Mouse (Mus musculus): ENCODE measurements at regions not wholly inside any gene's neighbourhood (a gene's known extent, or its start where the extent isn't known, plus 50 kb on each side); places are given as distances from the start of the nearest gene placed in this dataset.

GRCm38 (mm10) chr2:45736278-45736677 is 619.1 kb upstream of the Zeb2 start:
- no peaks in the 10 kb centered on the region for H3K4me1 ChIP-seq (replicated peaks)
- no peak overlapping the region for H3K9ac ChIP-seq
- no peaks in the 10 kb centered on the region for H3K9me3 ChIP-seq (replicated peaks)
- no peak for ATAC-seq (ENCODE audit: insufficient number of reproducible peaks, low FRiP score)
- no peaks in the 10 kb centered on the region for H3K36me3 ChIP-seq
- H3K27ac ChIP-seq (ENCODE audit: poor library complexity, severe bottlenecking) = no peak overlapping the region
- no peak overlapping the region for H3K4me2 ChIP-seq
- no peak overlapping the region for H3K4me3 ChIP-seq
- H3K27me3 ChIP-seq (replicated peaks) = no peaks in the 10 kb centered on the region
- 59% methylated on average over 2 of the region's 2 CpGs for WGBS

- 60% methylated on average over 4 of the region's 4 CpGs for WGBS
- ATAC-seq (ENCODE audit: insufficient number of reproducible peaks, low FRiP score) = no peak
Measured at GRCm38 (mm10) chr2:45713997-45714396, 596.8 kb upstream of the Zeb2 start.

GRCm38 (mm10) chr2:45707026-45707425 is 589.8 kb upstream of the Zeb2 start:
- no peaks in the 10 kb centered on the region for H3K27me3 ChIP-seq (replicated peaks)
- H3K4me2 ChIP-seq = no peak overlapping the region
- H3K27ac ChIP-seq (ENCODE audit: poor library complexity, severe bottlenecking) = no peak overlapping the region
- H3K36me3 ChIP-seq = no peaks in the 10 kb centered on the region
- H3K9me3 ChIP-seq (replicated peaks) = no peaks in the 10 kb centered on the region
- ATAC-seq (ENCODE audit: insufficient number of reproducible peaks, low FRiP score) = no peak
- H3K4me3 ChIP-seq = no peak overlapping the region
- H3K4me1 ChIP-seq (replicated peaks) = no peaks in the 10 kb centered on the region; the same call in 1 of the 2 replicates
- H3K9ac ChIP-seq = no peak overlapping the region

More at GRCm38 (mm10) chr2:45713997-45714396, 596.8 kb upstream of the Zeb2 start:
- H3K4me3 ChIP-seq = no peak overlapping the region
- no peak overlapping the region for H3K4me2 ChIP-seq
- H3K27ac ChIP-seq (ENCODE audit: poor library complexity, severe bottlenecking) = no peak overlapping the region
- no peaks in the 10 kb centered on the region for H3K36me3 ChIP-seq
- H3K9me3 ChIP-seq (replicated peaks) = no peaks in the 10 kb centered on the region
- no peaks in the 10 kb centered on the region for H3K27me3 ChIP-seq (replicated peaks)
- H3K4me1 ChIP-seq (replicated peaks) = no peaks in the 10 kb centered on the region
- no peak overlapping the region for H3K9ac ChIP-seq

DNA sequence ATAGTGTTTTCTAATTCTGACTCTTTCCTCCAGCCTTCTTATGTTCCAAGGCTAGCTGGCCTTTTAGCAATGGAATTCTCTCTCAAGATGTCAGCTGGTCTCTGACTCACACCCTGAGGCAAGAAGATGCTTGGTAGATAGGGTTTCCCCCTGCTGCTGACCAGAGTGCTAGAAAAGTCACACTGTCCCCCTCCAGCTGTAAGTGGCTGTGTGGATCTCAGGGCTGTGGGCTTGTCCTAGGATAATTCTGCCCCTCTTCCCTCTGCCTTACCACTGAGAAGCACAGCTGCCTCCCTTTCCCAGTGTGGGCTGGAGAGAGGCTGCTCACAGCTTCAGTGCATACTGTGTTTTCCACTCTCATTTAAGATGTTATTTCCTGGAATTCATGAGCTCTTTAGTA is 585.3 kb upstream of the Zeb2 start:
- no peaks in the 10 kb centered on the region; the same call in 1 of the 2 replicates for H3K4me1 ChIP-seq (replicated peaks)
- H3K9ac ChIP-seq = no peak overlapping the region
- no peaks in the 10 kb centered on the region for H3K27me3 ChIP-seq (replicated peaks)
- H3K27ac ChIP-seq (ENCODE audit: poor library complexity, severe bottlenecking) = no peak overlapping the region
- H3K4me2 ChIP-seq = no peak overlapping the region
- no peak overlapping the region for H3K4me3 ChIP-seq
- ATAC-seq (ENCODE audit: insufficient number of reproducible peaks, low FRiP score) = no peak
- H3K9me3 ChIP-seq (replicated peaks) = no peaks in the 10 kb centered on the region
- no peaks in the 10 kb centered on the region for H3K36me3 ChIP-seq

GRCm38 (mm10) chr2:45700578-45700977 is 583.4 kb upstream of the Zeb2 start:
- no peaks in the 10 kb centered on the region for H3K27me3 ChIP-seq (replicated peaks)
- WGBS = 82% methylated on average over 1 of the region's 1 CpGs
- H3K27ac ChIP-seq (ENCODE audit: poor library complexity, severe bottlenecking) = no peak overlapping the region
- no peak overlapping the region for H3K4me3 ChIP-seq
- H3K4me1 ChIP-seq (replicated peaks) = no peaks in the 10 kb centered on the region; the same call in 1 of the 2 replicates
- no peaks in the 10 kb centered on the region for H3K36me3 ChIP-seq
- ATAC-seq (ENCODE audit: insufficient number of reproducible peaks, low FRiP score) = no peak
- H3K9me3 ChIP-seq (replicated peaks) = no peaks in the 10 kb centered on the region
- H3K4me2 ChIP-seq = no peak overlapping the region
- no peak overlapping the region for H3K9ac ChIP-seq

- 58% methylated on average over 8 of the region's 8 CpGs for WGBS
- H3K9ac ChIP-seq = no peak overlapping the region
- no peak overlapping the region for H3K4me2 ChIP-seq
- H3K27me3 ChIP-seq (replicated peaks) = no peaks in the 10 kb centered on the region
- H3K4me3 ChIP-seq = no peak overlapping the region
- H3K9me3 ChIP-seq (replicated peaks) = no peaks in the 10 kb centered on the region
- no peaks in the 10 kb centered on the region for H3K4me1 ChIP-seq (replicated peaks)
- ATAC-seq (ENCODE audit: insufficient number of reproducible peaks, low FRiP score) = no peak
- no peaks in the 10 kb centered on the region for H3K36me3 ChIP-seq
- H3K27ac ChIP-seq (ENCODE audit: poor library complexity, severe bottlenecking) = no peak overlapping the region
Measured at GRCm38 (mm10) chr2:45693291-45694020, 576.3 kb upstream of the Zeb2 start.

- no peak for ATAC-seq (ENCODE audit: insufficient number of reproducible peaks, low FRiP score)
Measured at GRCm38 (mm10) chr2:45692819-45693218, 575.6 kb upstream of the Zeb2 start.

DNA sequence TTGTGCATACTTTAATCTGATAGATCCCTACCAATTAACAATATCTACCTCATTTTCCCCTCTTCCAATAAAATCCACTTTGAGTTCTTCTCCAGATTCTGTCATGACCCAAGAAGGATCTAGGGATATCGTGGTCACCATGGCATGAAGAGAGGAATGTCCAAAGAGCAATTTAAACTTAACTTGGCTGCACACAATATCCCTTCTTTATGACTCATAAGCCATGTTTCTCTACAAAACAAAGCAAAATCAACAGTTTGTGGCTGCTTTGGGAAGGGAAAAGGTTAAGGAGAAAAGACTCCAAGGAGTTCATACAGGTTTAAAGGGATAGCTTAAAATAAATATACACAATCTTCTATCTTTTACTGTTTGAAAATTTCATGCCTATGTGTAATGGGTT is 571.8 kb upstream of the Zeb2 start:
- H3K4me2 ChIP-seq = no peak overlapping the region
- no peak for ATAC-seq (ENCODE audit: insufficient number of reproducible peaks, low FRiP score)
- no peaks in the 10 kb centered on the region for H3K9me3 ChIP-seq (replicated peaks)
- H3K27ac ChIP-seq (ENCODE audit: poor library complexity, severe bottlenecking) = no peak overlapping the region
- H3K4me1 ChIP-seq (replicated peaks) = no peaks in the 10 kb centered on the region
- H3K36me3 ChIP-seq = no peaks in the 10 kb centered on the region
- WGBS = 80% methylated on average over 1 of the region's 1 CpGs
- H3K27me3 ChIP-seq (replicated peaks) = no peaks in the 10 kb centered on the region
- H3K9ac ChIP-seq = no peak overlapping the region
- no peak overlapping the region for H3K4me3 ChIP-seq

More at GRCm38 (mm10) chr2:45692819-45693218, 575.6 kb upstream of the Zeb2 start:
- Histone ChIP-seq H3K27ac (ENCODE audit: poor library complexity, severe bottlenecking) (no peak overlapping the region), H3K4me2 (no peak overlapping the region), H3K27me3 (replicated peaks) (no peaks in the 10 kb centered on the region), H3K4me3 (no peak overlapping the region), H3K36me3 (no peaks in the 10 kb centered on the region), H3K4me1 (replicated peaks) (no peaks in the 10 kb centered on the region), H3K9ac (no peak overlapping the region), H3K9me3 (replicated peaks) (no peaks in the 10 kb centered on the region)
- WGBS = 66% methylated on average over 1 of the region's 1 CpGs

- Histone ChIP-seq H3K9me3 (replicated peaks) (no peaks in the 10 kb centered on the region), H3K27ac (ENCODE audit: poor library complexity, severe bottlenecking) (no peak overlapping the region), H3K4me1 (replicated peaks) (no peaks in the 10 kb centered on the region), H3K4me2 (no peak overlapping the region), H3K9ac (no peak overlapping the region), H3K4me3 (no peak overlapping the region), H3K36me3 (no peaks in the 10 kb centered on the region), H3K27me3 (replicated peaks) (no peaks in the 10 kb centered on the region)
- WGBS = 75% methylated on average over 1 of the region's 1 CpGs
- no peak for ATAC-seq (ENCODE audit: insufficient number of reproducible peaks, low FRiP score)
Measured at GRCm38 (mm10) chr2:45681251-45681650, 564.1 kb upstream of the Zeb2 start.

DNA sequence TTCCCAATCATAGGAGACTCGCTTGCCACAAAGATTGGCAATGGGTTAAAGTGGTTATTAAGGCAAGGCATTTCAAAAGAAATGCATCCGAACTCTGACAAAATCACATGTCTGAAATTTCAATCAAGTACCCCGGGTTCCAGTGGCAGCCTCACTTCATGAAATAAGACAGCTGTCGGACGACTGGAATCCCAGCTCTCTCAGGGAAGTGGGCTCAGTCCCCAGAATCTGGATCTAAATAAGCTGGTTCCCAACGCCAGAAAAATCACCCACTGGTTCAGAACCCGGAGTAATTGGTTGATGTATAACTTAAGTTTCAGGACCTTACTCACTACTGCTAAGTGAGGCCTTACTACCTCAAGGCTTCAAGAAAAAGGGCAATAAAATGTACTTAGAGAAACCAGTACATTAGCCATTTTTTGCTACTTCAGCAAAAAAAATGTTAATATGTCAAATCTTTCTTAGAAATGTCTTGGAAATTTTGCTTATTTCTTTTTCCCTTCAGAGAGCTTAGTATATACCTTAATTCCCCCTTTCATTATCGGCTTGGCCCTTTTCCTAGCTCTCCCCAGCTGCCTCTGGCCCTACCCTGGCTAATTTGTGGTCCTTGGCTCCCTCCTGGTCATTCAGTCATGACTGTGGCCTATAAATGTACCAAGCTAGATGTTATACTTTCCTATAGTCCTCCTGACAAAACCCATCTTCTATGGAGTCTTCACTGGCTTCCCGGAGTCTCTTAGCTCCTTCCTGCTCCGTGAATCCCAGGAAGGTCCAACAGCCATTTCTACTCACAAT is 562.1 kb upstream of the Zeb2 start:
- no peaks in the 10 kb centered on the region for H3K4me1 ChIP-seq (replicated peaks)
- no peak overlapping the region for H3K4me3 ChIP-seq
- no peaks in the 10 kb centered on the region for H3K36me3 ChIP-seq
- WGBS = 80% methylated on average over 10 of the region's 10 CpGs
- no peak overlapping the region for H3K9ac ChIP-seq
- no peaks in the 10 kb centered on the region for H3K9me3 ChIP-seq (replicated peaks)
- no peak overlapping the region for H3K4me2 ChIP-seq
- H3K27ac ChIP-seq (ENCODE audit: poor library complexity, severe bottlenecking) = no peak overlapping the region
- H3K27me3 ChIP-seq (replicated peaks) = no peaks in the 10 kb centered on the region
- no peak for ATAC-seq (ENCODE audit: insufficient number of reproducible peaks, low FRiP score)

DNA sequence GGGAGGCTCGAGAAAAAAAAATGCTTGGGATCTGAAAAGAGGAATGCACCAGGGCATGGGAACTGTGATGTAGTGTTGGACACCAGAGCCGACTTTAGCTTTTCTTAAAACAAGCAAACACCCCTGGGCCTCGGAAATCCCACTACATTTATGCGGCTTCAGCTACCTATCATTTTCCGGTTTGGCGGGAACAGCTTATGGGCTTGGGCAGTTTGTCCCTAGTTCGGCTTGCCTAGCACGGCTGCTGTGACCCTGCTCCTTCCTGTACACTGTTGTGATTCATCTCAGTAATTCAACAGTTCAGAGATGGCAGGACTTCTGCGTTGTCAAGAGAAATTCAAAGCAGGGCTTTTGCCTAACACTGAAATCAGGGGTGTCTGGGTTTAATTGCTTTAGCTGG is 561.5 kb upstream of the Zeb2 start:
- Histone ChIP-seq H3K4me3 (no peak overlapping the region), H3K36me3 (no peaks in the 10 kb centered on the region), H3K27ac (ENCODE audit: poor library complexity, severe bottlenecking) (no peak overlapping the region), H3K9me3 (replicated peaks) (no peaks in the 10 kb centered on the region), H3K4me2 (no peak overlapping the region), H3K4me1 (replicated peaks) (no peaks in the 10 kb centered on the region), H3K27me3 (replicated peaks) (no peaks in the 10 kb centered on the region), H3K9ac (no peak overlapping the region)
- no peak for ATAC-seq (ENCODE audit: insufficient number of reproducible peaks, low FRiP score)
- WGBS = 64% methylated on average over 9 of the region's 9 CpGs

Measured in heart, embryonic 12.5 days (tissue).